Mouse (Mus musculus) G1E (cell line): ENCODE measurements around the gene Serinc3.

Experiments
- CTCF ChIP-seq: IDR thresholded peaks from 2 replicates; pipeline ENCODE4 v1.5.1; 2012; ENCODE audit warnings: low read depth, low read length, inconsistent platforms, mixed read lengths
- GATA1 ChIP-seq: IDR thresholded peaks from 2 replicates; pipeline ENCODE4 v1.6.1; 2012; ENCODE audit warnings: borderline replicate concordance, low read length, inconsistent platforms, mixed read lengths
- GATA2 ChIP-seq: IDR thresholded peaks from 2 replicates; pipeline ENCODE4 v1.6.1; 2012; ENCODE audit warnings: low read depth, low read length, inconsistent platforms, borderline replicate concordance
- POLR2AphosphoS5 ChIP-seq: IDR thresholded peaks from 2 replicates; pipeline ENCODE4 v1.6.1; 2012; ENCODE audit warnings: low read depth, low read length, inconsistent platforms; ENCODE audit not compliant: insufficient replicate concordance
- TAL1 ChIP-seq: conservative IDR thresholded peaks from 2 replicates; pipeline ENCODE4 v1.6.1; 2012; ENCODE audit warnings: low read depth, low read length, inconsistent platforms, mixed read lengths

GRCm38 (mm10) chr2:163602101-163602971 lies 42.6 kb downstream of the Serinc3 start, which contains the start of gene Ttpal:
- no peak for TF ChIP-seq CTCF
- no peak for TF ChIP-seq GATA2
- TF ChIP-seq TAL1 = no peak
- no peak for TF ChIP-seq GATA1
- no peak for TF ChIP-seq POLR2AphosphoS5
